Mouse (Mus musculus): ENCODE measurements around the gene Gm31571. TPM values are rescaled to one million over a fixed set of nuclear protein-coding genes. Genes with fewer than 3 reads are reported as not detected.
"Not testable (repeated sequence)": the region's sequence is repeated elsewhere in the genome, so short reads cannot be mapped to it uniquely, and the experiment has no call there.

The Gm31571 gene
- not detected in 2 replicates for polyA plus RNA-seq (2012; rRNA removed)

DNA sequence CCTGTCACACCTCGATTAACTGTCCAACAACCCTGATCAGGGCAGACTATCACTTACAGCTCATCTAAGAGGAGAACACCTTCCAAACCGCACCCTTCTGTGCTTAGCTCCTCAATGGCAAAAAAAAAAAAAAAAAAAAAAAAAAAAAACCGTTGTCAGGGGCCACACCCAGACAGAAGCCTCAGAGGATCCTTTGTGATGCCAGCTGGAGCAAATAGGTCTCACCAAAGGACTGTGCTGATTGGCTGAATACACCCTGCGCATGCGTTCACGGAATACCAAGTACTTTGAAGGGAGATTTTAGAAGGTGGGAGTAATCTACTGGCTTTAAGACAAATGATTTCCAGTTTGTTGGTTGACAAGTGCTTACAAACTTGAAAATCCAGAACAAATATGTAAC, at the start of gene Gm31571:
Gm31571 (minus strand) TSS at position 101 of the 400 bp plus-strand sequence.
- DNase-seq (ENCODE audit: low spot score), result not testable (repeated sequence)
